Mouse (Mus musculus) MEL (cell line): Measurements from ENCODE around the gene Ccdc159. TPM values are rescaled to one million over a fixed set of nuclear protein-coding genes. Genes with fewer than 3 reads are reported as not detected.
A peak's percentile ranks its signal among the peaks of the same experiment; 100 is the strongest.

Source experiments
- DNase-seq: peaks from one replicate; pipeline ENCODE4 v3.0.0; 2011; ENCODE audit warnings: low read depth, low spot score
- H3K27ac ChIP-seq: 2 replicates; pipeline ENCODE4 v1.5.1; 2012; ENCODE audit warnings: low read depth, mild to moderate bottlenecking, control low read depth, low read length, moderate library complexity; ENCODE audit not compliant: control insufficient read depth
- H3K27me3 ChIP-seq, 2 experiments: fragments of 150-350 bp in 1 of 2; sonication (generic) in 1 of 2; 2 replicates each; pipeline ENCODE4 v1.6.1; 2012; ENCODE audit warnings: low read length in 2 of 2, mild to moderate bottlenecking in 2 of 2, improper control_type of control experiment in 1 of 2, moderate library complexity in 1 of 2; ENCODE audit not compliant: insufficient read depth in 2 of 2, control insufficient read depth in 1 of 2
- H3K36me3 ChIP-seq, 2 experiments: 2 replicates each; pipeline ENCODE4 v1.6.1; 2012 to 2014; ENCODE audit warnings: low read length in 2 of 2, improper control_type of control experiment in 1 of 2, inconsistent platforms in 1 of 2, mild to moderate bottlenecking in 1 of 2; ENCODE audit not compliant: insufficient read depth in 2 of 2, control insufficient read depth in 1 of 2
- H3K4me1 ChIP-seq, 2 experiments: fragments of 150-350 bp in 1 of 2; sonication (generic) in 1 of 2; 2 replicates each; pipeline ENCODE4 v1.6.1; 2012; ENCODE audit warnings: low read length in 2 of 2, improper control_type of control experiment in 1 of 2, mild to moderate bottlenecking in 1 of 2; ENCODE audit not compliant: insufficient read depth in 2 of 2, control insufficient read depth in 1 of 2
- H3K4me3 ChIP-seq, 2 experiments: fragments of 150-350 bp in 1 of 2; sonication (generic) in 1 of 2; 2 replicates each; pipeline ENCODE4 v1.5.1; 2012; ENCODE audit warnings: low read depth in 2 of 2, low read length in 2 of 2, mild to moderate bottlenecking in 2 of 2, moderate library complexity in 2 of 2, control low read depth in 1 of 2, improper control_type of control experiment in 1 of 2; ENCODE audit not compliant: control insufficient read depth in 1 of 2, insufficient read depth in 1 of 2
- H3K79me2 ChIP-seq: 2 replicates; pipeline ENCODE4 v1.6.1; 2012; ENCODE audit warnings: mild to moderate bottlenecking, low read length, moderate library complexity; ENCODE audit not compliant: control insufficient read depth, poor library complexity, insufficient read depth
- H3K9ac ChIP-seq: 2 replicates; pipeline ENCODE4 v1.6.1; 2012; ENCODE audit warnings: low read depth, mild to moderate bottlenecking, control low read depth, low read length, moderate library complexity; ENCODE audit not compliant: control insufficient read depth, poor library complexity, severe bottlenecking
- H3K9me3 ChIP-seq: fragments of 150-350 bp; sonication (generic); replicated peaks from 2 replicates; pipeline ENCODE4 v1.6.1; 2012; ENCODE audit warnings: mild to moderate bottlenecking, low read length, improper control_type of control experiment, moderate library complexity; ENCODE audit not compliant: insufficient read depth
- BHLHE40 ChIP-seq: IDR thresholded peaks from 2 replicates; pipeline ENCODE4 v1.6.1; 2012; ENCODE audit warnings: low read depth, mild to moderate bottlenecking, inconsistent platforms, low read length, improper control_type of control experiment, borderline replicate concordance
- CHD1 ChIP-seq: IDR thresholded peaks from 2 replicates; pipeline ENCODE4 v1.6.1; 2012; ENCODE audit warnings: low read depth, mild to moderate bottlenecking, inconsistent platforms, low read length, improper control_type of control experiment
- CTCF ChIP-seq, 3 experiments: IDR thresholded peaks in 2 of 3; conservative IDR thresholded peaks in 1 of 3; 2 replicates each; pipeline ENCODE4 v1.5.1; 2011 to 2012; ENCODE audit warnings: low read length in 3 of 3, low read depth in 2 of 3, mild to moderate bottlenecking in 2 of 3, improper control_type of control experiment in 1 of 3, inconsistent platforms in 1 of 3, mixed read lengths in 1 of 3, moderate library complexity in 1 of 3; ENCODE audit not compliant: control insufficient read depth in 1 of 3, insufficient read depth in 1 of 3, poor library complexity in 1 of 3, severe bottlenecking in 1 of 3
- EP300 ChIP-seq, 2 experiments: IDR thresholded peaks; 2 replicates each; pipeline ENCODE4 v1.6.1; 2011; ENCODE audit warnings: improper control_type of control experiment in 2 of 2, low read length in 2 of 2, low read depth in 1 of 2, mild to moderate bottlenecking in 1 of 2
- ETS1 ChIP-seq: IDR thresholded peaks from 2 replicates; pipeline ENCODE4 v1.6.1; 2012; ENCODE audit warnings: low read depth, mild to moderate bottlenecking, inconsistent platforms, low read length, improper control_type of control experiment, moderate library complexity
- GATA1 ChIP-seq: IDR thresholded peaks from 2 replicates; pipeline ENCODE4 v1.6.1; 2011; ENCODE audit warnings: low read depth, low read length, improper control_type of control experiment
- HCFC1 ChIP-seq: IDR thresholded peaks from 2 replicates; pipeline ENCODE4 v1.6.1; 2012; ENCODE audit warnings: low read depth, mild to moderate bottlenecking, inconsistent platforms, low read length, improper control_type of control experiment, moderate library complexity
- KAT2A ChIP-seq: conservative IDR thresholded peaks from 2 replicates; pipeline ENCODE4 v1.6.1; 2012; ENCODE audit warnings: low read depth, low read length, improper control_type of control experiment, inconsistent platforms
- MAX ChIP-seq: IDR thresholded peaks from 2 replicates; pipeline ENCODE4 v1.6.1; 2011; ENCODE audit warnings: low read length, improper control_type of control experiment
- MEF2A ChIP-seq: IDR thresholded peaks from 2 replicates; pipeline ENCODE4 v1.6.1; 2014; ENCODE audit warnings: low read depth, mild to moderate bottlenecking, inconsistent platforms, low read length, improper control_type of control experiment; ENCODE audit not compliant: poor library complexity, insufficient replicate concordance, severe bottlenecking; ENCODE audit errors: extremely low read depth
- MXI1 ChIP-seq: IDR thresholded peaks from 2 replicates; pipeline ENCODE4 v1.6.1; 2011; ENCODE audit warnings: mild to moderate bottlenecking, low read depth, low read length, improper control_type of control experiment
- MYC ChIP-seq: IDR thresholded peaks from 2 replicates; pipeline ENCODE4 v1.6.1; 2011; ENCODE audit warnings: low read depth, mild to moderate bottlenecking, low read length, improper control_type of control experiment, moderate library complexity
- NRF1 ChIP-seq: IDR thresholded peaks from 2 replicates; pipeline ENCODE4 v1.6.1; 2014; ENCODE audit warnings: low read depth, mild to moderate bottlenecking, inconsistent platforms, low read length, improper control_type of control experiment, moderate library complexity; ENCODE audit not compliant: poor library complexity, insufficient read depth, severe bottlenecking
- SIN3A ChIP-seq: IDR thresholded peaks from 2 replicates; pipeline ENCODE4 v1.6.1; 2012; ENCODE audit warnings: low read length, improper control_type of control experiment, inconsistent platforms
- SMC3 ChIP-seq: IDR thresholded peaks from 2 replicates; pipeline ENCODE4 v1.6.1; 2011; ENCODE audit warnings: low read depth, low read length, improper control_type of control experiment
- TBP ChIP-seq: IDR thresholded peaks from 2 replicates; pipeline ENCODE4 v1.8.0; 2011; ENCODE audit warnings: low read depth, low read length, improper control_type of control experiment
- UBTF ChIP-seq: IDR thresholded peaks from 2 replicates; pipeline ENCODE4 v1.6.1; 2012; ENCODE audit warnings: low read depth, mild to moderate bottlenecking, inconsistent platforms, low read length, improper control_type of control experiment, moderate library complexity, borderline replicate concordance; ENCODE audit not compliant: insufficient read depth
- USF1 ChIP-seq: IDR thresholded peaks from 2 replicates; pipeline ENCODE4 v1.6.1; 2014; ENCODE audit warnings: low read depth, mild to moderate bottlenecking, inconsistent platforms, low read length, improper control_type of control experiment, moderate library complexity
- ZMIZ1 ChIP-seq: IDR thresholded peaks from 2 replicates; pipeline ENCODE4 v1.6.1; 2012; ENCODE audit warnings: low read depth, mild to moderate bottlenecking, inconsistent platforms, low read length, improper control_type of control experiment, moderate library complexity
- polyA plus RNA-seq, 2 experiments: library from polyadenylated mRNA; stranded (reverse) in 1 of 2; unstranded in 1 of 2; fragments of >175 nt in 1 of 2; fragments of >200 nt in 1 of 2; gene quantifications; 2 replicates each; pipeline versions ENCODE4 v1.2.1 to v1.2.4; 2012; ENCODE audit warnings: low replicate concordance in 2 of 2, low read depth in 1 of 2; ENCODE audit not compliant: insufficient read length in 2 of 2, insufficient read depth in 1 of 2, missing spikeins in 1 of 2
- total RNA-seq: library from RNA; depleted of rRNA; stranded (reverse); fragments of 300-350 nt; gene quantifications from 2 replicates; pipeline ENCODE4 v1.2.3, GENCODE M21; 2012

The Ccdc159 gene
- total and polyA plus RNA-seq, 3 experiments = 1.0 to 6.4 TPM; not detected in 1

DNA sequence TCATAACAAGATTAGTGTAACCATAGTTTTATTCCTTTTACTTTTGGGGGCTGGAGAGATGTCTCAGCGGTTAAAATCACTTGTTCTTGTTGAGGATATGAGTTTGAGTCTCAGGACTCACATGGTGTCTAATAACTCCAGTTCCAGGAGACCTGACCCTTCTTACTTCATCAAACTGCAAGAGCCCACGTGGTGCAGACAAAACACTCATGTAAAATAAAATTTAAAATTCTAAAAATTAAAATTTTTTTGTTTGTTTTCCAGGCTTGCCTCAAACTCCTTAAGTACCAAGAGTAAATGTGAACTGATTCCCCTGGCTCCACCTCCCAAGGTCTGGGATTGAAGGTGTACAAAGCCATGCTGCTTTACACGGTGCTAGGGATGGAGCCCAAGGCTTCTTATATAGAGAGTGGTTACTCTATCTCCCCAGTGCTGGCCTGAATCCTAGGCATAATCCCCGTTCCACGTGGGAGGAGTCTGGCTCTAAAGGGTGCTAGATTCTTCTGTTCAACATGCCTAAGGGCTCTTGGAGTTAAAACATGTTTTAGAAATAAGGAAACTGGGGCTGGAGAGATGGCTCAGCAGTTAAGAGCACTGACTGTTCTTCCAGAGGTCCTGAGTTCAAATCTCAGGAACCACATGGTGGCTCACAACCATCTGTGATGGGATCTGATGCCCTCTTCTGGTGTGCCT, 8.4 kb upstream of the Ccdc159 start:
- no peaks in the 10 kb centered on the region for H3K9me3 ChIP-seq
- peak overlapping the region; percentile 2; the same call in 1 of the 2 replicates for H3K27ac ChIP-seq
- H3K79me2 ChIP-seq = peaks cover 3% of the 10 kb centered on the region; the same call in 1 of the 2 replicates
- peak overlapping the region in 1 of 2 experiments; percentile 63; a peak in 2 of 4 replicates for H3K4me3 ChIP-seq
- DNase-seq = peak; percentile 63
- H3K27me3 ChIP-seq = no peaks in the 10 kb centered on the region
- H3K9ac ChIP-seq = peak overlapping the region; percentile 11; the same call in 1 of the 2 replicates
- TF ChIP-seq TBP (peak; percentile 85), CTCF (IDR thresholded peaks at IDR 0.05 in 2 of 3, conservative IDR thresholded peaks at IDR 0.05 in 1 of 3; ENCODE audit: control insufficient read depth in 1 of 3, insufficient read depth in 1 of 3, low read depth in 2 of 3, low read length in 3 of 3, poor library complexity in 1 of 3, severe bottlenecking in 1 of 3) (peak in 1 of 3 experiments; percentile 27; a peak in 2 of 6 replicates), MYC (peak; percentile 70; the same call in 1 of the 2 replicates), SIN3A (peak; percentile 44; the same call in 1 of the 2 replicates), MXI1 (peak; percentile 11; the same call in 1 of the 2 replicates), CHD1 (0 out of 2 replicates have a peak, but pooled peaks have one; percentile 3), HCFC1 (no peak), USF1 (peak; percentile 71), MEF2A (no peak)
- peaks cover 0 to 17% of the 10 kb centered on the region in 2 experiments; a peak in 2 of 4 replicates for H3K36me3 ChIP-seq
- H3K4me1 ChIP-seq = peaks cover 14 to 19% of the 10 kb centered on the region in 2 experiments

DNA sequence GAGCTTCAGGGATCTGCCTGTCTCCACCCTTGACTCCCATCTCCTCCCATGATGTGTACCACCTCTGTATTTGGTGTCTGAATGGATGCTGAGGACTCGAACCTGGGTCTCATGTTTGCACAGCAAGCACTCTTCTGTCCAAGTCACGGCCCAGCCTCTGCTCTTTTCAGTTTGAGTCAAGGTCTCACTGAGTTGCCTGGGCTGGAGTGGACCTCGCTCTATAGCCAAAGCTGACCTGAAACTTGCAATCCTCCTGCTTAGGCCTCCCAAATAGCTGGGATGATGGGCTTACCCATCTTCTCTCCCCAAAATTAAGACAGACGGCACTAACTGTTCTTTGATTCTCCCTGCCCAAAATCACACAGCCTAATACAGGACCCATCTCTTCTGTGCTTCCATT, 4.2 kb upstream of the Ccdc159 start:
- peaks cover 2 to 34% of the 10 kb centered on the region in 2 experiments for H3K36me3 ChIP-seq
- TF ChIP-seq ZMIZ1 (no peak), MAX (no peak), UBTF (no peak), KAT2A (no peak), BHLHE40 (no peak), GATA1 (no peak), SMC3 (no peak), ETS1 (no peak), NRF1 (no peak), MEF2A (no peak), EP300 (IDR thresholded peaks at IDR 0.05; ENCODE audit: low read depth in 1 of 2, low read length in 2 of 2) (no peak), HCFC1 (no peak)
- TF ChIP-seq, all 39 proteins: peak for 0
- H3K27ac ChIP-seq = peak overlapping the region; percentile 53
- H3K4me3 ChIP-seq = no peak overlapping the region
- H3K27me3 ChIP-seq = no peaks in the 10 kb centered on the region
- no peak for DNase-seq
- peaks cover 8% of the 10 kb centered on the region for H3K79me2 ChIP-seq
- no peaks in the 10 kb centered on the region for H3K9me3 ChIP-seq
- peaks cover 25 to 38% of the 10 kb centered on the region in 2 experiments for H3K4me1 ChIP-seq
- no peak overlapping the region for H3K9ac ChIP-seq
